Mouse (Mus musculus) MEL (cell line): ENCODE measurements around the gene Tnfsf15. TPM values are rescaled to one million over a fixed set of nuclear protein-coding genes. Genes with fewer than 3 reads are reported as not detected.

Experiments
- DNase-seq: peaks from one replicate; pipeline ENCODE4 v3.0.0; 2011; ENCODE audit warnings: low read depth, low spot score
- H3K27ac ChIP-seq: 2 replicates; pipeline ENCODE4 v1.5.1; 2012; ENCODE audit warnings: low read depth, mild to moderate bottlenecking, control low read depth, low read length, moderate library complexity; ENCODE audit not compliant: control insufficient read depth
- H3K27me3 ChIP-seq, 2 experiments: fragments of 150-350 bp in 1 of 2; sonication (generic) in 1 of 2; 2 replicates each; pipeline ENCODE4 v1.6.1; 2012; ENCODE audit warnings: low read length in 2 of 2, mild to moderate bottlenecking in 2 of 2, improper control_type of control experiment in 1 of 2, moderate library complexity in 1 of 2; ENCODE audit not compliant: insufficient read depth in 2 of 2, control insufficient read depth in 1 of 2
- H3K36me3 ChIP-seq, 2 experiments: 2 replicates each; pipeline ENCODE4 v1.6.1; 2012 to 2014; ENCODE audit warnings: low read length in 2 of 2, improper control_type of control experiment in 1 of 2, inconsistent platforms in 1 of 2, mild to moderate bottlenecking in 1 of 2; ENCODE audit not compliant: insufficient read depth in 2 of 2, control insufficient read depth in 1 of 2
- H3K4me1 ChIP-seq, 2 experiments: fragments of 150-350 bp in 1 of 2; sonication (generic) in 1 of 2; 2 replicates each; pipeline ENCODE4 v1.6.1; 2012; ENCODE audit warnings: low read length in 2 of 2, improper control_type of control experiment in 1 of 2, mild to moderate bottlenecking in 1 of 2; ENCODE audit not compliant: insufficient read depth in 2 of 2, control insufficient read depth in 1 of 2
- H3K4me3 ChIP-seq, 2 experiments: fragments of 150-350 bp in 1 of 2; sonication (generic) in 1 of 2; 2 replicates each; pipeline ENCODE4 v1.5.1; 2012; ENCODE audit warnings: low read depth in 2 of 2, low read length in 2 of 2, mild to moderate bottlenecking in 2 of 2, moderate library complexity in 2 of 2, control low read depth in 1 of 2, improper control_type of control experiment in 1 of 2; ENCODE audit not compliant: control insufficient read depth in 1 of 2, insufficient read depth in 1 of 2
- H3K79me2 ChIP-seq: 2 replicates; pipeline ENCODE4 v1.6.1; 2012; ENCODE audit warnings: mild to moderate bottlenecking, low read length, moderate library complexity; ENCODE audit not compliant: control insufficient read depth, poor library complexity, insufficient read depth
- H3K9ac ChIP-seq: 2 replicates; pipeline ENCODE4 v1.6.1; 2012; ENCODE audit warnings: low read depth, mild to moderate bottlenecking, control low read depth, low read length, moderate library complexity; ENCODE audit not compliant: control insufficient read depth, poor library complexity, severe bottlenecking
- H3K9me3 ChIP-seq: fragments of 150-350 bp; sonication (generic); replicated peaks from 2 replicates; pipeline ENCODE4 v1.6.1; 2012; ENCODE audit warnings: mild to moderate bottlenecking, low read length, improper control_type of control experiment, moderate library complexity; ENCODE audit not compliant: insufficient read depth
- CHD1 ChIP-seq: IDR thresholded peaks from 2 replicates; pipeline ENCODE4 v1.6.1; 2012; ENCODE audit warnings: low read depth, mild to moderate bottlenecking, inconsistent platforms, low read length, improper control_type of control experiment
- CTCF ChIP-seq, 3 experiments: IDR thresholded peaks in 2 of 3; conservative IDR thresholded peaks in 1 of 3; 2 replicates each; pipeline ENCODE4 v1.5.1; 2011 to 2012; ENCODE audit warnings: low read length in 3 of 3, low read depth in 2 of 3, mild to moderate bottlenecking in 2 of 3, improper control_type of control experiment in 1 of 3, inconsistent platforms in 1 of 3, mixed read lengths in 1 of 3, moderate library complexity in 1 of 3; ENCODE audit not compliant: control insufficient read depth in 1 of 3, insufficient read depth in 1 of 3, poor library complexity in 1 of 3, severe bottlenecking in 1 of 3
- KAT2A ChIP-seq: conservative IDR thresholded peaks from 2 replicates; pipeline ENCODE4 v1.6.1; 2012; ENCODE audit warnings: low read depth, low read length, improper control_type of control experiment, inconsistent platforms
- MAZ ChIP-seq: IDR thresholded peaks from 2 replicates; pipeline ENCODE4 v1.6.1; 2012; ENCODE audit warnings: low read depth, mild to moderate bottlenecking, inconsistent platforms, low read length, improper control_type of control experiment
- MEF2A ChIP-seq: IDR thresholded peaks from 2 replicates; pipeline ENCODE4 v1.6.1; 2014; ENCODE audit warnings: low read depth, mild to moderate bottlenecking, inconsistent platforms, low read length, improper control_type of control experiment; ENCODE audit not compliant: poor library complexity, insufficient replicate concordance, severe bottlenecking; ENCODE audit errors: extremely low read depth
- MXI1 ChIP-seq: IDR thresholded peaks from 2 replicates; pipeline ENCODE4 v1.6.1; 2011; ENCODE audit warnings: mild to moderate bottlenecking, low read depth, low read length, improper control_type of control experiment
- MYC ChIP-seq: IDR thresholded peaks from 2 replicates; pipeline ENCODE4 v1.6.1; 2011; ENCODE audit warnings: low read depth, mild to moderate bottlenecking, low read length, improper control_type of control experiment, moderate library complexity
- POLR2A ChIP-seq, 2 experiments: IDR thresholded peaks; 2 replicates each; pipeline ENCODE4 v1.6.1; 2011 to 2012; ENCODE audit warnings: low read length in 2 of 2, mild to moderate bottlenecking in 2 of 2, control low read depth in 1 of 2, improper control_type of control experiment in 1 of 2, low read depth in 1 of 2, moderate library complexity in 1 of 2; ENCODE audit not compliant: control insufficient read depth in 1 of 2, insufficient read depth in 1 of 2, poor library complexity in 1 of 2
- SIN3A ChIP-seq: IDR thresholded peaks from 2 replicates; pipeline ENCODE4 v1.6.1; 2012; ENCODE audit warnings: low read length, improper control_type of control experiment, inconsistent platforms
- USF1 ChIP-seq: IDR thresholded peaks from 2 replicates; pipeline ENCODE4 v1.6.1; 2014; ENCODE audit warnings: low read depth, mild to moderate bottlenecking, inconsistent platforms, low read length, improper control_type of control experiment, moderate library complexity
- ZC3H11A ChIP-seq: IDR thresholded peaks from 2 replicates; pipeline ENCODE4 v1.6.1; 2012; ENCODE audit warnings: low read depth, mild to moderate bottlenecking, inconsistent platforms, low read length, improper control_type of control experiment
- ZMIZ1 ChIP-seq: IDR thresholded peaks from 2 replicates; pipeline ENCODE4 v1.6.1; 2012; ENCODE audit warnings: low read depth, mild to moderate bottlenecking, inconsistent platforms, low read length, improper control_type of control experiment, moderate library complexity
- polyA plus RNA-seq, 2 experiments: library from polyadenylated mRNA; stranded (reverse) in 1 of 2; unstranded in 1 of 2; fragments of >175 nt in 1 of 2; fragments of >200 nt in 1 of 2; gene quantifications; 2 replicates each; pipeline versions ENCODE4 v1.2.1 to v1.2.4; 2012; ENCODE audit warnings: low replicate concordance in 2 of 2, low read depth in 1 of 2; ENCODE audit not compliant: insufficient read length in 2 of 2, insufficient read depth in 1 of 2, missing spikeins in 1 of 2
- total RNA-seq: library from RNA; depleted of rRNA; stranded (reverse); fragments of 300-350 nt; gene quantifications from 2 replicates; pipeline ENCODE4 v1.2.3, GENCODE M21; 2012; rRNA removed

Gene Tnfsf15
- total and polyA plus RNA-seq, 3 experiments, result not detected

GRCm38 (mm10) chr4:63683056-63683455 is 61.9 kb downstream of the Tnfsf15 start:
- H3K9ac ChIP-seq, result no peak overlapping the region
- H3K27me3 ChIP-seq, result no peaks in the 10 kb centered on the region
- no peak for TF ChIP-seq MYC
- H3K4me1 ChIP-seq, result no peaks in the 10 kb centered on the region
- no peaks in the 10 kb centered on the region for H3K36me3 ChIP-seq
- H3K4me3 ChIP-seq, result no peak overlapping the region
- DNase-seq, result no peak
- no peaks in the 10 kb centered on the region for H3K9me3 ChIP-seq
- no peak overlapping the region for H3K27ac ChIP-seq
- no peaks in the 10 kb centered on the region for H3K79me2 ChIP-seq

- no peak for DNase-seq
- H3K27ac ChIP-seq, result no peak overlapping the region
- TF ChIP-seq MYC (no peak), CHD1 (no peak), SIN3A (no peak), ZMIZ1 (no peak)
These were observed 62.5 kb downstream of the Tnfsf15 start for GRCm38 (mm10) chr4:63682441-63682840.

GRCm38 (mm10) chr4:63681557-63681956 is 63.4 kb downstream of the Tnfsf15 start:
- no peaks in the 10 kb centered on the region for H3K9me3 ChIP-seq
- TF ChIP-seq POLR2A (IDR thresholded peaks at IDR 0.05; ENCODE audit: control insufficient read depth in 1 of 2, insufficient read depth in 1 of 2, low read depth in 1 of 2, low read length in 2 of 2, poor library complexity in 1 of 2) (no peak), USF1 (no peak), MEF2A (no peak), CTCF (IDR thresholded peaks at IDR 0.05 in 2 of 3, conservative IDR thresholded peaks at IDR 0.05 in 1 of 3; ENCODE audit: control insufficient read depth in 1 of 3, insufficient read depth in 1 of 3, low read depth in 2 of 3, low read length in 3 of 3, poor library complexity in 1 of 3, severe bottlenecking in 1 of 3) (no peak), ZC3H11A (no peak), MXI1 (no peak), MAZ (no peak), KAT2A (no peak)
- H3K4me1 ChIP-seq, result no peaks in the 10 kb centered on the region
- H3K36me3 ChIP-seq, result no peaks in the 10 kb centered on the region
- H3K27me3 ChIP-seq, result no peaks in the 10 kb centered on the region
- H3K9ac ChIP-seq, result no peak overlapping the region
- H3K79me2 ChIP-seq, result no peaks in the 10 kb centered on the region
- no peak overlapping the region for H3K4me3 ChIP-seq
- H3K27ac ChIP-seq, result no peak overlapping the region
- DNase-seq, result no peak

More at GRCm38 (mm10) chr4:63682441-63682840, 62.5 kb downstream of the Tnfsf15 start:
- H3K9ac ChIP-seq, result no peak overlapping the region
- H3K36me3 ChIP-seq, result no peaks in the 10 kb centered on the region
- no peaks in the 10 kb centered on the region for H3K4me1 ChIP-seq
- H3K4me3 ChIP-seq, result no peak overlapping the region
- no peaks in the 10 kb centered on the region for H3K9me3 ChIP-seq
- H3K27me3 ChIP-seq, result no peaks in the 10 kb centered on the region
- H3K79me2 ChIP-seq, result no peaks in the 10 kb centered on the region

Other genes starting within 250 kb of the Tnfsf15 start
- not detected in 2 replicates for gene Whrn, start 249.1 kb downstream of the Tnfsf15 start, total RNA-seq
- not detected for gene Whrn, start 249.1 kb downstream of the Tnfsf15 start, polyA plus RNA-seq
- 146 and 164 TPM in 2 replicates for gene Atp6v1g1, start 200.3 kb downstream of the Tnfsf15 start, total RNA-seq
- 100 to 1,000 TPM in 1 of 2 experiments, not detected in 1; 122 TPM for gene Atp6v1g1, start 200.3 kb downstream of the Tnfsf15 start, polyA plus RNA-seq
- 6.9 and 8.1 TPM in 2 replicates for gene Tmem268, start 186.3 kb downstream of the Tnfsf15 start, total RNA-seq
- gene Tmem268, start 186.3 kb downstream of the Tnfsf15 start, polyA plus RNA-seq, result 10 to 100 TPM in 1 of 2 experiments, not detected in 1; 11.3 TPM
- not detected in 2 replicates for gene Gm11213, start 139.9 kb downstream of the Tnfsf15 start, total RNA-seq
- not detected for gene Gm11213, start 139.9 kb downstream of the Tnfsf15 start, polyA plus RNA-seq
- not detected in 2 replicates for gene Tex48, start 122.7 kb downstream of the Tnfsf15 start, total RNA-seq
- not detected for gene Tex48, start 122.7 kb downstream of the Tnfsf15 start, polyA plus RNA-seq
- gene Gm11214, start 81.7 kb downstream of the Tnfsf15 start, total RNA-seq, result not detected in 2 replicates
- gene Gm11214, start 81.7 kb downstream of the Tnfsf15 start, polyA plus RNA-seq, result under 1 TPM in 1 of 2 experiments, not detected in 1; 0.43 TPM
- not detected in 2 replicates for gene Tnfsf8, start 116.2 kb upstream of the Tnfsf15 start, total RNA-seq
- not detected for gene Tnfsf8, start 116.2 kb upstream of the Tnfsf15 start, polyA plus RNA-seq